Mouse (Mus musculus) limb, embryonic 11.5 days (tissue): ENCODE results near the gene Lck. TPM values are rescaled to one million over a fixed set of nuclear protein-coding genes. Genes with fewer than 3 reads are reported as not detected.

ENCODE experiments used
- ATAC-seq: fragments of 200-750 bp; cut with Nextera tagmentation; 2 replicates; pipeline ENCODE4 v1.8.0; 2017; ENCODE audit warnings: low read depth; ENCODE audit not compliant: insufficient number of reproducible peaks, low FRiP score, low TSS enrichment
- DNase-seq: peaks from one replicate; pipeline ENCODE4 v3.0.0-alpha.2; 2015; ENCODE audit warnings: low spot score
- H3K27ac ChIP-seq: fragments of 300-500 bp; sonication (generic); replicated peaks from 2 replicates; pipeline ENCODE4 v1.5.1; 2014; ENCODE audit warnings: low read depth, mild to moderate bottlenecking, low read length
- H3K27me3 ChIP-seq: fragments of 300-500 bp; sonication (generic); 2 replicates; pipeline ENCODE4 v1.6.1; 2014; ENCODE audit warnings: mild to moderate bottlenecking, low read length, mixed read lengths; ENCODE audit not compliant: control insufficient read depth, insufficient read depth
- H3K36me3 ChIP-seq: fragments of 300-500 bp; sonication (generic); 2 replicates; pipeline ENCODE4 v1.6.1; 2014; ENCODE audit warnings: mild to moderate bottlenecking, low read length, moderate library complexity, mixed read lengths; ENCODE audit not compliant: control insufficient read depth, insufficient read depth
- H3K4me1 ChIP-seq: fragments of 300-500 bp; sonication (generic); 2 replicates; pipeline ENCODE4 v1.6.1; 2014; ENCODE audit warnings: low read length, mixed read lengths; ENCODE audit not compliant: control insufficient read depth, insufficient read depth
- H3K4me2 ChIP-seq: fragments of 300-500 bp; sonication (generic); 2 replicates; pipeline ENCODE4 v1.6.1; 2014; ENCODE audit warnings: low read depth, mild to moderate bottlenecking, moderate library complexity; ENCODE audit not compliant: severe bottlenecking
- H3K4me3 ChIP-seq: fragments of 300-500 bp; sonication (generic); 2 replicates; pipeline ENCODE4 v1.5.1; 2014; ENCODE audit warnings: low read depth, low read length
- H3K9ac ChIP-seq: fragments of 300-500 bp; sonication (generic); 2 replicates; pipeline ENCODE4 v1.6.1; 2014; ENCODE audit warnings: mild to moderate bottlenecking, low read length
- H3K9me3 ChIP-seq: fragments of 300-500 bp; sonication (generic); 2 replicates; pipeline ENCODE4 v1.6.1; 2016; ENCODE audit warnings: low read length; ENCODE audit not compliant: control insufficient read depth
- WGBS: fragments of 180-500 bp; shearing (Covaris S2); extraction: QIAGEN DNeasy Blood & Tissue Kit; methylation state at CpG from one replicate; pipeline ENCODE4 v1.1.7; 2014; 5-methylcytosine and 5-hydroxymethylcytosine counted together
- polyA plus RNA-seq: library from polyadenylated mRNA; unstranded; fragments of >200 nt; fragmentation: Nextera tagmentation; extraction: Ambion mirVana; gene quantifications from 2 replicates; pipeline ENCODE4 v1.2.1, GENCODE M21; 2014

Lck gene
- polyA plus RNA-seq, 1 experiment from 2014 or later: 10.7 TPM

DNA sequence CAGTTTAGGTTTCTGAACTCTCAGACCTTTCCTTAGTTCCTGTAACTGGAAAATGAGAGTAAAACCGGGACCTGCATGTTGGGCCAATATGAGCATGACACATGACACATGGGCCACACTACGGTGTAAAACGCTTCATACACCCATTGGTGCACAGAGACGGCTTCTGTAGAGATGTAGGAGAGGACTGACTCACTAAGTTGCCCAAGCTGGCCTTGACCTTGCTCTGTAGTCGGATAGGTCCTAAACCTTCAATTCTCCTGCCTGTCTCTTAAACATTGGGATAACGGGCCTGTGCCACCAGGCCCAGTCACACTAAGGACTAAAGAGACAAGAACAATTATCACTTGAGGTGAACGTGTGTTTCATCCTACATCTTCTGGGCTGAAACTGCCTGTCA is 5.1 kb downstream of the Lck start:
- peaks cover 8% of the 10 kb centered on the region for H3K4me1 ChIP-seq
- WGBS: 95% methylated on average over 7 of the region's 7 CpGs

DNA sequence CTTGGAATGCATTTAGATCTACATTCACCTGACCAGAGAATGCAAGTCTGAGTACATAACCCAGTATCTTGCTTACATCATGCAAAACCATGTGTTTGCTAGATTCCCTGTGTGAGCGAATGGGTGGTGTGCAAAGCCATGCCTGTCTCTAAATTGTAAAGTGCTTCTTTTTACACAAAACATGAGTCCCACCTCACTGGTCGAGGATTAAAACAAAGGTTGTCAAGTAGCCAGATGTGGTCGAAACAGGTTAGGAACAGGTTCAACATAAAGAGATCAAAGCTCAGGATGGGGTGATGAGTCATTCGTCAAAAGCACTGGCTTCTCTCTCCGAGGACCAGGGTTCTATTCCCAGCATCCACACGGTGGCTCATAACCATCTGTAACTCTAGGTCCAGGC is 8.3 kb downstream of the Lck start:
- 88% methylated on average over 6 of the region's 6 CpGs for WGBS
- Histone ChIP-seq H3K9me3 (no peaks in the 10 kb centered on the region), H3K4me3 (no peak overlapping the region), H3K27me3 (no peaks in the 10 kb centered on the region), H3K36me3 (no peaks in the 10 kb centered on the region), H3K27ac (no peak overlapping the region), H3K4me2 (no peak overlapping the region), H3K4me1 (peaks cover 10% of the 10 kb centered on the region), H3K9ac (no peak overlapping the region)
- ATAC-seq: no peak
- DNase-seq: no peak

More for the DNA sequence above, 5.1 kb downstream of the Lck start:
- no peak overlapping the region for H3K4me2 ChIP-seq
- no peak for ATAC-seq
- H3K27ac ChIP-seq: no peak overlapping the region
- H3K9ac ChIP-seq: no peak overlapping the region
- H3K36me3 ChIP-seq: no peaks in the 10 kb centered on the region
- no peak for DNase-seq
- H3K27me3 ChIP-seq: no peaks in the 10 kb centered on the region
- no peak overlapping the region for H3K4me3 ChIP-seq
- no peaks in the 10 kb centered on the region for H3K9me3 ChIP-seq

DNA sequence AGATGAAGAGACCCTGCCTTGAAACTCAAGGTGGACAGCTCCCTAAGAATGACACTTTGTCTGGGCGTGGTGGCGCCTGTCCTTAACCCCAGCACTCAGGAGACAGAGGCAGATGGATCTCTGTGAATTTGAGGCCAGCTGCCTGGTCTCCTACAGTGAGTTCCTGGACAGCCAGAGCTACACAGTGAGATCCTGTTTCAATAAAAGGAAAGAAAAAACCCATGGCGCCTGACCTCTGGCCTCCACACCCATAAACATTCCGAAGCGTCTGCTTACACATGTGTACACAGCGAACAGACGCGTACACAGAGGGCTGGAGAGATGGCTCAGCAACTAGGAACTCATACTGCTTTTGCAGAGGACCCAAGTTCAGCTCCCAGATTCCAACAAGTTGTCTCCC is 9.7 kb downstream of the Lck start:
- peak; percentile 77 for DNase-seq

DNA sequence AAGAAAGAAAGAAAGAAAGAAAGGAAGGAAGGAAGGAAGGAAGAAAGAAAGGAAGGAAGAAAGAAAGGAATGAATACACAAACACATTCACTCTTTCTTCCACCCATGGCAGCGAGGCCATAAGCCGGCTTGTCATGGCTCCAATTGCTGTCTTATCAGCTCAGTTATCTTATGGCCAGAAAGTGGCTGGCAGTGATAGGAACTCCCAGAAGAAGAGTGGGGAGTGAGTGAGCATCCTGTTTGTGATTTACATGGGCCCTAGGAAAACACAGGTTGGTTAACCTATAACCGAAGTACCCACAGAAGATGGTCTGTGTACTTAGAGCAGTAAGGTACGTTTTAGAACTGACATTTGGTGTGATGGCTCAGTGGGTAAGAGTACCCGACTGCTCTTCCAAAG is 12.3 kb downstream of the Lck start:
- Histone ChIP-seq H3K27ac (no peak overlapping the region), H3K9ac (no peak overlapping the region), H3K4me1 (peaks cover 15% of the 10 kb centered on the region), H3K27me3 (no peaks in the 10 kb centered on the region), H3K9me3 (no peaks in the 10 kb centered on the region), H3K4me2 (no peak overlapping the region), H3K36me3 (no peaks in the 10 kb centered on the region), H3K4me3 (no peak overlapping the region)
- no peak for ATAC-seq
- 87% methylated on average over 5 of the region's 5 CpGs for WGBS
- no peak for DNase-seq

More for the DNA sequence above, 9.7 kb downstream of the Lck start:
- H3K4me2 ChIP-seq: no peak overlapping the region
- peak; percentile 31; the same call in 1 of the 2 replicates for ATAC-seq
- no peaks in the 10 kb centered on the region for H3K36me3 ChIP-seq
- H3K4me3 ChIP-seq: no peak overlapping the region
- H3K27ac ChIP-seq: 0 out of 2 replicates have a peak overlapping the region, but pooled peaks have one; percentile 38
- H3K9ac ChIP-seq: no peak overlapping the region
- H3K9me3 ChIP-seq: no peaks in the 10 kb centered on the region
- H3K4me1 ChIP-seq: peaks cover 10% of the 10 kb centered on the region
- H3K27me3 ChIP-seq: no peaks in the 10 kb centered on the region
- WGBS: 14% methylated on average over 8 of the region's 8 CpGs

DNA sequence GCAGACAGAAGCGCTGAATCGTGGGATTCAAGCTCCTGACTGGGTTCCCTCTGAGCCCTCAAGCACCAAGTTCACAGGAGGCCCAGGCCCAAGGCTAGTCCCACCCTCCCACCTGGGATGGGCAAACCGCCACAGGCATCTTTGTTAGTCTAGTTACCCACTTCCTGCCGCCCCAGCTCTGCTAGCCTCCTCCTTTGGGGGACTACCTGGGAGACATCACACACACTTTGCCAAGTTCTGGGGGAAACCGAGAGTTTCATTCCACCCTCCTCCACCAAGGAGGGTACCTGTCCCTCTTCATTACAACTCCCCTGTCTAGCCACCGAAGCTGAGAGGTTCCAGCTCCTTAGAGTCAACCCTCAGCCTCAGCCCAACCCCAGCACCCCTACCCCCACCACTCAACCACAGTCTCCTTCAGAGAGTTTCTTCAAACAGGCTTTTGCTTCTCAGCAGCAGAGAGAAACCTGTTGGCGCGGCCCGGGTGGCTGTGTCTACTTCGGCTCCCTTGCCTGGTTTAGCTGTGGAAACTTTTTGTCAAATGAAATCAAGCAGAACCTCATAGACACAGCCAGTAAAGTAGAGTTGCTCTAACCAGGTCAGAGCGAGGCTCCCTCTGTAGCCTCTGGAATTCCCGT is 15.0 kb downstream of the Lck start:
- no peaks in the 10 kb centered on the region for H3K9me3 ChIP-seq
- H3K27me3 ChIP-seq: no peaks in the 10 kb centered on the region
- H3K36me3 ChIP-seq: no peaks in the 10 kb centered on the region
- H3K4me3 ChIP-seq: no peak overlapping the region
- H3K4me2 ChIP-seq: no peak overlapping the region
- no peak overlapping the region for H3K9ac ChIP-seq
- ATAC-seq (no peak), DNase-seq (no peak)
- H3K27ac ChIP-seq: no peak overlapping the region
- peaks cover 7% of the 10 kb centered on the region for H3K4me1 ChIP-seq
- 80% methylated on average over 12 of the region's 12 CpGs for WGBS

DNA sequence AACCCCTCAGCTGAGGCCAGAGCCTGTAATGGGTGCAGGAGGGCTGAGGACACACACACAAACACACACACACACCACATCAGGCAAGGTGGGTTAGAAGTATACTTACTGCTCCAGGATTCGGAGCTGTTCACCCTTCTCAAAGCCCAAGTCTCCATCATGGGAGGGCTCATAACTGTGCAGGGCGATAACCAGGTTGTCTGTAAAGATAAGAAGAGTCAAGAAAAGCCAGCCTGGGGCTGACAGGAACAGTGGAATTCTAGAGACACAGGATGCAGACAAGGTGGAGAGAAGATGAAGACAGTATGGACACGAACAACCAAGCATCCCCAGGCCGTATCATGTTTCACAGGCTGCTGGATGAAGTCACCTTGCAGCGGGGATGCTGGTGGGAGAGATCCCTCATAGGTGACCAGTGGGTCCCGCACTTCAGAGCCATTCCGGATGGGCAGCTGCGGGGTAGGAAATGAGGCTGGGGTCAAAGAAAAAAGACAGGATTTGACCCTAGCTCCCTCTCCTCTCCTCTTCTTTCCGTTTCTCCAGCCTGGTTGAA is 16.1 kb downstream of the Lck start:
- H3K4me2 ChIP-seq: peak overlapping the region; percentile 74; the same call in 1 of the 2 replicates
- WGBS: 61% methylated on average over 9 of the region's 9 CpGs
- H3K36me3 ChIP-seq: no peaks in the 10 kb centered on the region
- peaks cover 5% of the 10 kb centered on the region; the same call in 1 of the 2 replicates for H3K4me1 ChIP-seq
- no peak for ATAC-seq
- H3K9me3 ChIP-seq: no peaks in the 10 kb centered on the region
- DNase-seq: no peak
- H3K9ac ChIP-seq: peak overlapping the region; percentile 49; the same call in 1 of the 2 replicates
- no peak overlapping the region for H3K4me3 ChIP-seq
- no peaks in the 10 kb centered on the region for H3K27me3 ChIP-seq
- no peak overlapping the region for H3K27ac ChIP-seq

DNA sequence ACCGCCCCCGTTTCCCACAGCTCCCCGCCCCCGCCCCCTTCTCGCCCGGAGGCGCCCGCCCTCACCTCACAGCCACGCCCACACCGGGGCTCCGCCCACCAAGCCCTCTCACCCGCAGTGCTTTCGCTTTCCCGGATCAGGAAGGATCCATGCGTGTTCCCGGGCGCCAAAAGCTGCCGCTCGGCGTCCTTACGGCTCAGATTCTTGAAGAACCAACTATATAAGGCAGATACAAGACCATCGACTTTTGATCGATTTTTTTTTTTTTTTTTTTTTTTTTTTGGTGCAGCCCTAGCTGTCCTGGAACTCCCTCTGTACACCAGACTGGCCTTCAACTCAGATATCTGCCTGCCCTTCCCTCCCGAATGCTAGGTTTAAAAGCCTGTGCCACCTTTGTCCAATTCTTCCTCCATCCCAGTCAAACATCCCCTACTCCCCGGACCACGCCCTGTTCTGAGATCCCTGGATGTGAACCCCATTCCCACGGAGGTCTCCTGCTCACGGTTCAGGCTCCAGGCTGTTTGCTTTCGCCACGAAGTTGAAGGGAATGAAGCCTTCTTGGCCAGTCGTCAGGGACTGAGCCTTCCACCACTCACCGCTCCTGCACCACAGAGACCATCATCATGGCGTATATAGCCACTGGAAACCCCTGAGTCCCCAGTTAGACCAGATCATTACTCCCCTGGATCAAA is 16.8 kb downstream of the Lck start:
- H3K4me2 ChIP-seq: peak overlapping the region; percentile 74
- H3K27me3 ChIP-seq: no peaks in the 10 kb centered on the region
- H3K4me1 ChIP-seq: peaks cover 5% of the 10 kb centered on the region; the same call in 1 of the 2 replicates
- DNase-seq: peak; percentile 96
- H3K27ac ChIP-seq: no peak overlapping the region
- WGBS: 8% methylated on average over 33 of the region's 33 CpGs
- H3K36me3 ChIP-seq: no peaks in the 10 kb centered on the region
- no peaks in the 10 kb centered on the region for H3K9me3 ChIP-seq
- H3K4me3 ChIP-seq: peak overlapping the region; percentile 53
- peak overlapping the region; percentile 49 for H3K9ac ChIP-seq
- peak; percentile 69 for ATAC-seq

DNA sequence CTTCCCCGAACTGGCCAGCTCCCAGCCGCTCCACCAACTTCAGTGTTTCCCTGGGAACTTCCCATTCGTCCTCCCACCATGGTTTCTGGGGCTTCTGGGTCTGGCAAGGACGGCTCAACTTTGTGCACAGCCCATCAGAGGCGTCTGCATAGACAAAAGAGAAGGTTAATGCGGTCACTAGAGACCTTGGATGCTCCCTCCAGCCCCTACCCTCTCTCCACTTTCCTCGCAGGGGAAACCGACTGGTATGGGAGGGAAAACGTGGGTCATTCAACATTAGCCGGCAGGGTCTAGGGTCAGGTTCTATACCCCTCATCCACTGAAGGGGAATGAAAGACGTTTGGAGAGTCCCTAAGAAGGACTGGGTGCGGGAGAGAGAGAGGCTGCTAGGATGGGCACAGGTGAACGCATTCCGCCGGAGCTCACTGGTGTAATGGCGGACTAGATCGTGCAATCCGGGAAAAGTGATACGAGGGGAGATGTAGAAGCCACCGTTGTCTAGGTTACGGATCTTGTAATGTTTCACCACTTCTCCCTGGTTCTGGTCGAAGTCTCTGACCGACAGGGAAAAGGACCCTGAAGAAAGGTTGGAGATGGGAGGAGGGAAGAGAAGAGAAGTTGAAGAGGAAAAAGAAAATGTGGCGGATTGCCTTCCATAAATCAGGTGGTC is 17.4 kb downstream of the Lck start:
- Histone ChIP-seq H3K9me3 (no peaks in the 10 kb centered on the region), H3K4me3 (peak overlapping the region; percentile 53), H3K4me1 (peaks cover 5% of the 10 kb centered on the region; the same call in 1 of the 2 replicates), H3K4me2 (peak overlapping the region; percentile 74), H3K36me3 (no peaks in the 10 kb centered on the region), H3K27me3 (no peaks in the 10 kb centered on the region), H3K9ac (peak overlapping the region; percentile 49), H3K27ac (0 out of 2 replicates have a peak overlapping the region, but pooled peaks have one; percentile 30)
- WGBS: under 1% methylated on average over 24 of the region's 24 CpGs
- no peak for DNase-seq
- 0 out of 2 replicates have a peak, but pooled peaks have one; percentile 9 for ATAC-seq
